Mouse (Mus musculus): ENCODE results near the gene Plxnc1. TPM values are rescaled to one million over a fixed set of nuclear protein-coding genes. Genes with fewer than 3 reads are reported as not detected.
A peak's percentile ranks its signal among the peaks of the same experiment; 100 is the strongest.

Plxnc1 gene
- total and polyA plus RNA-seq, 2 experiments from 2014 or later: 1.4 to 9.4 TPM

- Histone ChIP-seq H3K4me3 (ENCODE audit: low read depth, low read length) (no peak overlapping the region), H3K27ac (ENCODE audit: low read depth) (no peak overlapping the region), H3K9me3 (replicated peaks; ENCODE audit: control insufficient read depth, low read length) (no peaks in the 10 kb centered on the region), H3K4me2 (ENCODE audit: low read depth, low read length) (no peak overlapping the region), H3K36me3 (replicated peaks; ENCODE audit: control insufficient read depth, insufficient read depth, low read length) (no peaks in the 10 kb centered on the region), H3K4me1 (ENCODE audit: control insufficient read depth, insufficient read depth) (peaks cover 5% of the 10 kb centered on the region; the same call in 1 of the 2 replicates), H3K27me3 (ENCODE audit: control insufficient read depth, insufficient read depth, low read length) (no peaks in the 10 kb centered on the region), H3K9ac (replicated peaks; ENCODE audit: low read depth, low read length) (no peak overlapping the region)
- DNase-seq (ENCODE audit: low spot score): no peak
- TF ChIP-seq CTCF (IDR thresholded peaks at IDR 0.05; ENCODE audit: low read depth): no peak
- no peak for TF ChIP-seq EP300 (IDR thresholded peaks at IDR 0.05; ENCODE audit: low read depth)
- WGBS: 81% methylated on average over 2 of the region's 2 CpGs
- no peak for ATAC-seq (ENCODE audit: insufficient read depth, low read depth)
These were observed 34.8 kb downstream of the Plxnc1 start for GRCm38 (mm10) chr10:94909789-94910188.

GRCm38 (mm10) chr10:94908976-94909717 is 35.5 kb downstream of the Plxnc1 start:
- TF ChIP-seq EP300 (IDR thresholded peaks at IDR 0.05; ENCODE audit: low read depth): no peak
- no peak for TF ChIP-seq CTCF (IDR thresholded peaks at IDR 0.05; ENCODE audit: low read depth)
- no peaks in the 10 kb centered on the region for H3K27me3 ChIP-seq (ENCODE audit: control insufficient read depth, insufficient read depth, low read length)
- no peaks in the 10 kb centered on the region for H3K36me3 ChIP-seq (replicated peaks; ENCODE audit: control insufficient read depth, insufficient read depth, low read length)
- H3K4me1 ChIP-seq (ENCODE audit: control insufficient read depth, insufficient read depth): peaks cover 5% of the 10 kb centered on the region; the same call in 1 of the 2 replicates
- no peak overlapping the region for H3K4me3 ChIP-seq (ENCODE audit: low read depth, low read length)
- 70% methylated on average over 11 of the region's 11 CpGs for WGBS
- H3K9ac ChIP-seq (replicated peaks; ENCODE audit: low read depth, low read length): no peak overlapping the region
- H3K4me2 ChIP-seq (ENCODE audit: low read depth, low read length): no peak overlapping the region
- DNase-seq (ENCODE audit: low spot score) (no peak), ATAC-seq (ENCODE audit: insufficient read depth, low read depth) (no peak)
- H3K27ac ChIP-seq (ENCODE audit: low read depth): no peak overlapping the region
- H3K9me3 ChIP-seq (replicated peaks; ENCODE audit: control insufficient read depth, low read length): no peaks in the 10 kb centered on the region

- peaks cover 5% of the 10 kb centered on the region; the same call in 1 of the 2 replicates for H3K4me1 ChIP-seq (ENCODE audit: control insufficient read depth, insufficient read depth)
- no peak for ATAC-seq (ENCODE audit: insufficient read depth, low read depth)
- H3K9me3 ChIP-seq (replicated peaks; ENCODE audit: control insufficient read depth, low read length): no peaks in the 10 kb centered on the region
- no peaks in the 10 kb centered on the region for H3K36me3 ChIP-seq (replicated peaks; ENCODE audit: control insufficient read depth, insufficient read depth, low read length)
- H3K9ac ChIP-seq (replicated peaks; ENCODE audit: low read depth, low read length): no peak overlapping the region
- H3K4me2 ChIP-seq (ENCODE audit: low read depth, low read length): no peak overlapping the region
- peak; percentile 30 for DNase-seq (ENCODE audit: low spot score)
- WGBS: 46% methylated on average over 21 of the region's 21 CpGs
- H3K4me3 ChIP-seq (ENCODE audit: low read depth, low read length): no peak overlapping the region
- TF ChIP-seq EP300 (IDR thresholded peaks at IDR 0.05; ENCODE audit: low read depth) (no peak), CTCF (IDR thresholded peaks at IDR 0.05; ENCODE audit: low read depth) (no peak)
- H3K27me3 ChIP-seq (ENCODE audit: control insufficient read depth, insufficient read depth, low read length): no peaks in the 10 kb centered on the region
- no peak overlapping the region for H3K27ac ChIP-seq (ENCODE audit: low read depth)
These were observed 38.8 kb downstream of the Plxnc1 start for GRCm38 (mm10) chr10:94905689-94906473.

- no peaks in the 10 kb centered on the region for H3K9me3 ChIP-seq (replicated peaks; ENCODE audit: control insufficient read depth, low read length)
- no peak overlapping the region for H3K4me2 ChIP-seq (ENCODE audit: low read depth, low read length)
- H3K4me3 ChIP-seq (ENCODE audit: low read depth, low read length): no peak overlapping the region
- H3K27ac ChIP-seq (ENCODE audit: low read depth): no peak overlapping the region
- 72% methylated on average over 4 of the region's 5 CpGs for WGBS
- no peaks in the 10 kb centered on the region for H3K36me3 ChIP-seq (replicated peaks; ENCODE audit: control insufficient read depth, insufficient read depth, low read length)
- H3K4me1 ChIP-seq (ENCODE audit: control insufficient read depth, insufficient read depth): peaks cover 5% of the 10 kb centered on the region; the same call in 1 of the 2 replicates
- H3K27me3 ChIP-seq (ENCODE audit: control insufficient read depth, insufficient read depth, low read length): no peaks in the 10 kb centered on the region
- no peak for ATAC-seq (ENCODE audit: insufficient read depth, low read depth)
- DNase-seq (ENCODE audit: low spot score): no peak
- no peak overlapping the region for H3K9ac ChIP-seq (replicated peaks; ENCODE audit: low read depth, low read length)
- no peak for TF ChIP-seq EP300 (IDR thresholded peaks at IDR 0.05; ENCODE audit: low read depth)
- TF ChIP-seq CTCF (IDR thresholded peaks at IDR 0.05; ENCODE audit: low read depth): no peak
These were observed 39.4 kb downstream of the Plxnc1 start for GRCm38 (mm10) chr10:94905219-94905618.

GRCm38 (mm10) chr10:94896950-94897349 is 47.7 kb downstream of the Plxnc1 start:
- WGBS: 83% methylated on average over 6 of the region's 6 CpGs

More at GRCm38 (mm10) chr10:94896950-94897349, 47.7 kb downstream of the Plxnc1 start:
- no peak for TF ChIP-seq CTCF (IDR thresholded peaks at IDR 0.05; ENCODE audit: low read depth)
- TF ChIP-seq EP300 (IDR thresholded peaks at IDR 0.05; ENCODE audit: low read depth): no peak
- Histone ChIP-seq H3K4me3 (ENCODE audit: low read depth, low read length) (no peak overlapping the region), H3K9me3 (replicated peaks; ENCODE audit: control insufficient read depth, low read length) (no peaks in the 10 kb centered on the region), H3K27ac (ENCODE audit: low read depth) (no peak overlapping the region), H3K36me3 (replicated peaks; ENCODE audit: control insufficient read depth, insufficient read depth, low read length) (no peaks in the 10 kb centered on the region), H3K4me2 (ENCODE audit: low read depth, low read length) (no peak overlapping the region), H3K27me3 (ENCODE audit: control insufficient read depth, insufficient read depth, low read length) (no peaks in the 10 kb centered on the region), H3K4me1 (ENCODE audit: control insufficient read depth, insufficient read depth) (no peaks in the 10 kb centered on the region), H3K9ac (replicated peaks; ENCODE audit: low read depth, low read length) (no peak overlapping the region)
- ATAC-seq (ENCODE audit: insufficient read depth, low read depth): no peak
- DNase-seq (ENCODE audit: low spot score): no peak

Measured in heart, postnatal 0 days (tissue).